In genomic region chr17:21515403-21516105, GRCm38 (mm10) we compare ENCODE assay signal across 8 mouse cellular contexts. TPM values are rescaled to one million over a fixed set of nuclear protein-coding genes. Genes with fewer than 3 reads are reported as not detected.
DNase-seq lines count a peak whose midpoint lies in the region; ATAC-seq and TF ChIP-seq lines count a peak whose summit lies in the region.
"Had no signal": no experiment of that assay in that cellular context is flagged by ENCODE, and none has a peak within 500 bp of the region (broad histone marks: within the 10 kb centered on the region; RNA-seq: fewer than 3 reads in every experiment).

No protein-coding gene starts in this region.

- peak; percentile 70 for DNase-seq in Muller cell, postnatal 12 days (ENCODE audit: inconsistent ontology term)
- peak; percentile 46 for DNase-seq in cerebellum, adult 11-12 months
- peak; percentile 87 for DNase-seq in forebrain, postnatal 0 days
- peak; percentile 70 to 75 for DNase-seq in layer of hippocampus, postnatal 10 days (ENCODE audit: low spot score in 2 of 2)
- peak; percentile 89 for DNase-seq in lung, postnatal 10 days
- DNase-seq in ovary, postnatal 36 days (ENCODE audit: low spot score), result peak; percentile 30

- H3K27ac ChIP-seq in forebrain, postnatal 0 days (ENCODE audit: low read depth, low read length), result peak overlapping the region; percentile 82; the same call in 1 of the 2 replicates
- no peak overlapping the region for H3K27ac ChIP-seq in hindbrain, embryonic 12.5 days

- TF ChIP-seq CTCF in forebrain, postnatal 0 days (IDR thresholded peaks at IDR 0.05; ENCODE audit: low read depth), result peak; percentile 77

- peak overlapping the region; percentile 48; the same call in 1 of the 2 replicates for H3K4me3 ChIP-seq in forebrain, postnatal 0 days (ENCODE audit: low read depth, low read length)
- H3K4me3 ChIP-seq in hindbrain, embryonic 12.5 days, result peak overlapping the region; percentile 57; the same call in 1 of the 2 replicates

- peaks cover 12% of the 10 kb centered on the region for H3K36me3 ChIP-seq in forebrain, postnatal 0 days (ENCODE audit: insufficient read depth)
- no peaks in the 10 kb centered on the region for H3K36me3 ChIP-seq in hindbrain, embryonic 12.5 days

- 0 out of 2 replicates have a peak, but pooled peaks cover 2% of the 10 kb centered on the region for H3K4me1 ChIP-seq in forebrain, postnatal 0 days (ENCODE audit: insufficient read depth)
- H3K4me1 ChIP-seq in hindbrain, embryonic 12.5 days, result peaks cover 7% of the 10 kb centered on the region; the same call in 1 of the 2 replicates

- no peaks in the 10 kb centered on the region for H3K27me3 ChIP-seq in forebrain, postnatal 0 days (ENCODE audit: insufficient read depth, low read length)
- no peaks in the 10 kb centered on the region for H3K27me3 ChIP-seq in hindbrain, embryonic 12.5 days

- peak; percentile 78 for ATAC-seq in forebrain, postnatal 0 days
- ATAC-seq in hindbrain, embryonic 12.5 days (ENCODE audit: low FRiP score), result peak; percentile 51

- peak overlapping the region; percentile 81 for H3K4me2 ChIP-seq in forebrain, postnatal 0 days (ENCODE audit: low read depth)
- peak overlapping the region; percentile 85 for H3K4me2 ChIP-seq in hindbrain, embryonic 12.5 days (replicated peaks)

- H3K9me3 ChIP-seq in forebrain, postnatal 0 days (ENCODE audit: low read length), result no peaks in the 10 kb centered on the region
- no peaks in the 10 kb centered on the region for H3K9me3 ChIP-seq in hindbrain, embryonic 12.5 days (replicated peaks)

- WGBS in forebrain, postnatal 0 days, result 1% methylated on average over 8 of the region's 8 CpGs
- 3% methylated on average over 8 of the region's 8 CpGs for WGBS in hindbrain, embryonic 12.5 days

- no peak overlapping the region for H3K9ac ChIP-seq in forebrain, postnatal 0 days
- 0 out of 2 replicates have a peak overlapping the region, but pooled peaks have one; percentile 10 for H3K9ac ChIP-seq in hindbrain, embryonic 12.5 days

RNA-seq across cellular contexts. Expression of gene Zfp52, which starts 19.8 kb away (rescaled TPM):
- total RNA-seq in forebrain, postnatal 0 days (2014; rRNA removed), result 3.2 and 4.9 TPM in 2 replicates
- polyA plus RNA-seq in forebrain, postnatal 0 days (2015; fragmentation: Nextera tagmentation; extraction: Ambion mirVana), result 1.7 and 2.1 TPM in 2 replicates
- polyA plus RNA-seq in hindbrain, embryonic 12.5 days (2016; fragmentation: Nextera tagmentation; extraction: Ambion mirVana), result 2.7 and 3.3 TPM in 2 replicates
- total RNA-seq in layer of hippocampus, postnatal 10 days (2021), result 1 to 10 TPM; 6.3 to 6.8 TPM
- polyA plus RNA-seq: small intestine, adult 2 months had no signal

RNA-seq across cellular contexts. Expression of gene Zfp53, which starts 26.8 kb away (rescaled TPM):
- total RNA-seq in forebrain, postnatal 0 days (2014; rRNA removed), result 6.2 and 6.6 TPM in 2 replicates
- polyA plus RNA-seq in forebrain, postnatal 0 days (2015; fragmentation: Nextera tagmentation; extraction: Ambion mirVana), result 8.0 and 11.3 TPM in 2 replicates
- polyA plus RNA-seq in hindbrain, embryonic 12.5 days (2016; fragmentation: Nextera tagmentation; extraction: Ambion mirVana), result 8.5 and 11.3 TPM in 2 replicates
- total RNA-seq in layer of hippocampus, postnatal 10 days (2021), result 1 to 10 TPM; 4.9 to 5.4 TPM

RNA-seq across cellular contexts. Expression of gene Zfp948, which starts 51.3 kb away (rescaled TPM):
- 21.0 and 21.8 TPM in 2 replicates for total RNA-seq in forebrain, postnatal 0 days (2014; rRNA removed)
- polyA plus RNA-seq in forebrain, postnatal 0 days (2015; fragmentation: Nextera tagmentation; extraction: Ambion mirVana), result 12.9 and 15.5 TPM in 2 replicates
- 15.7 and 17.1 TPM in 2 replicates for polyA plus RNA-seq in hindbrain, embryonic 12.5 days (2016; fragmentation: Nextera tagmentation; extraction: Ambion mirVana)
- total RNA-seq in layer of hippocampus, postnatal 10 days (2021), result 10 to 100 TPM; 15.5 to 17.6 TPM

Comparison
In these comparisons a context has a peak if more than half of its experiments do, and no peak if none do; other contexts are left out.
1. DNase-seq: peak in every context shown above with its lines; median percentile 89 in lung, postnatal 10 days; 87 in forebrain, postnatal 0 days; 72 in layer of hippocampus, postnatal 10 days; 70 in Muller cell, postnatal 12 days; 46 in cerebellum, adult 11-12 months; 30 in ovary, postnatal 36 days.